Mouse (Mus musculus): ENCODE measurements around the gene Eif3c.

Gene Eif3c

DNA sequence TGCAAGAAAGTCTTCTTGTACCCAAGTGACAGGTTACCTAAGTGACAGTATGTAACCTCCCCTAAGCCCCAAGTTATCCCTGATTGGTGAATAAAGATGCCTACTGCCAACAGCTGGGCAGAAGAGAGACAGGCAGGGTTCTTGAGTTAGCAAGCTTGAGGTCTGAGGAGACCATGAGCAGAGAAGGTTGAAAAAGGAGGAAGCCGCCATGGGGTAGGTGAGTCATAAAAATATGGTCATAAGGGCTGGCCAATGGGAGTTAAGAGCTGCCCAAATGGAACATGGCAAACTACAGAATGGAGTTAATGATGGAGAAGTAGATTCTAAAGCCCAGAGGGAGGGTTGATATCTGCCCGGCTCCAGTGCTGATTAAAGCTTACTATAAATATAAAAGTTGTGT, 20.6 kb downstream of the Eif3c start:
- no peak for DNase-seq

- DNase-seq, result no peak
These were observed 24.6 kb downstream of the Eif3c start for GRCm38 (mm10) chr7:126541661-126542060.

DNA sequence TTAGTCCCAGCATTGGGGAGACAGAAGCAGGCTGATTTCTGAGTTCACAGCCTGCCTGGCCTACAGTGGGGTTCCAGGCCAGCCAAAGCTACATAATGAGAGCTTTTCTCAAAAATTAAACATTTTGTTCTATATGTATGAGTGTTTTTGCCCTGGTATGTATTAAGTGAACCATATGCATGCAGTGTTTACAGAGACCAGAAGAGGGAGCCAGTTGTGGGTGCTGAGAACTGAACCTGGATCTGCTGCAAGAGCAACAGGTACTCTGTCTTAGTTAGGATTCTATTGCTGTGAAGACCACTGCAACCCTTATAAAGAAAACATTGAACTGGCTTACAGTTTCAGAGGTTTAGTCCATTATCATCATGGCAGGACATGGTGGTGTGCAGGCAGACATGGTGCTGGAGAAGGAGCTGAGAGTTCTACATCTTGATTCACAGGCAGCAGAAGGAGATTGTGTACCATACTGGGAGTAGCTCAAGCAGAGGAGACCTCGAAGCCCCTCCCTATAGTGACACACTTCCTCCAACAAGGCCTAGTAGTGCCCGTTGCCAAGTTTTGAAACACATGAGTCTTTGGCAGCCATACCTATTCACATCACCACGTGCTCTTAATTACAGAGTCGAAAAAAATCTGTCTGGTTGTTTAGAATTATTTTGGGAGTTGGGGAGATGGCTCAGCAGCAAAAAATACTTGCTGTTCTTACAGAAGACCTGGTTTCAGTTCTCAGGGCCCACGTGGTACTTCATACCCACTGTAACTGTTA, 28.2 kb downstream of the Eif3c start:
- DNase-seq, result no peak

- no peak for DNase-seq
These were observed 29.7 kb downstream of the Eif3c start for GRCm38 (mm10) chr7:126536466-126536865.

- DNase-seq, result no peak
These were observed 30.4 kb downstream of the Eif3c start for GRCm38 (mm10) chr7:126535766-126536165.

- DNase-seq, result no peak
These were observed 32.8 kb downstream of the Eif3c start for GRCm38 (mm10) chr7:126533434-126533833.

DNA sequence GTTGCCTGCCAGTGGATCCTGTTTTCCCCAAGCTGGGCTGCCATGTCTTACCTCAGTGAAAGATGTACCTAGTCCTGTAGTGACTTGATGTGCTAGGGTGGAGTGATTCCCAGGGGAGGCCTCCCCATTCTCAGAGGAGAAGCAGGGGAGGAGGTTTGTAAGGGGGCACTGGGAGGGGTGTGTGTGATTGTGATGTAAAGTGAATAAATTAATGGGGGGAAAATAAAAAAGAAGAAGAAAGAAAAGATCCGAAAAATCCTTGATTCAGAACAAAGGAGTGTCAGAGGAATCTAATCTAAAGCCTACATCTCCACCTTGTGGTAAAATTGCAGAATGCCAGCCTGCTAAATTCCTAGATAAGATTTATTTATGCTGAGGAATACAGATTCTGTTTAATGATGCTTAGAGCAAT, 38.0 kb downstream of the Eif3c start:
- no peak for DNase-seq

DNA sequence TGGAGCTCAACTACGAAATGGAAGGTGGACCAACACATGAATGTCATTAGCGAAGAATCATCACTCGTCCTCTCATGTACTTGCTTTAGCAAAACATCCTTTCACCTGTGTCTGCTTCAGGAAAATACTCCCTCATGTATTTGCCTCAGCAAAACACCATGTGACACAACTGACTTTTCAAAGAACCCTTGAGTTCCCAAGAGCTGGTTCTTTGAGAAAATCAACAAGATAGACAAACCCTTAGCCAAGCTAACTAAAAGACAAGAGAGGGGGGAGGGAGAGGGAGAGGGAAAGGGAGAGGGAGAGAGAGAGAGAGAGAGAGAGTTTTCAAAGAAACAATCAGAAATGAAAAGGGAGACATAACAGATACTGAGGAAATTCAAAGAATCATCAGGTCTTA, 42.9 kb downstream of the Eif3c start:
- DNase-seq, result no peak

DNA sequence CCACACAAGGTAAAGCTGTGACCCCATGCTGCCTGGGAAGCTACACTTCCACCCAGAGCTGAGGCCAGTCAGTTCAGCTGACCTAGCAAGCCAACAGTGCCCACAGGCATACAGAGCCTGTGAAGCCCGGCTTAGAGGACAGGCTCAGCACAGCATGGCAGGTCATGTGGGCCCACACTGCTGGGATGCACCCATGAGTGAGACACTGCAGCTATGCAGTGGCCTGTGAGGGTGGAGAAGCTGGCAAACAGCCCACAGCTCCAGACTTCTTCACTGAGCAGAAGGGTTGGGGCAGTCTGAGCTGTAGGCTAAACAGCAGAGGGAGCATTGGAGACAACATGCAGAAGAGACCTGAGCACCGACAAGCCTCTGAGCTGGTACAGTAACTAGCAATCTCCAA, 46.7 kb downstream of the Eif3c start:
- DNase-seq, result no peak

DNA sequence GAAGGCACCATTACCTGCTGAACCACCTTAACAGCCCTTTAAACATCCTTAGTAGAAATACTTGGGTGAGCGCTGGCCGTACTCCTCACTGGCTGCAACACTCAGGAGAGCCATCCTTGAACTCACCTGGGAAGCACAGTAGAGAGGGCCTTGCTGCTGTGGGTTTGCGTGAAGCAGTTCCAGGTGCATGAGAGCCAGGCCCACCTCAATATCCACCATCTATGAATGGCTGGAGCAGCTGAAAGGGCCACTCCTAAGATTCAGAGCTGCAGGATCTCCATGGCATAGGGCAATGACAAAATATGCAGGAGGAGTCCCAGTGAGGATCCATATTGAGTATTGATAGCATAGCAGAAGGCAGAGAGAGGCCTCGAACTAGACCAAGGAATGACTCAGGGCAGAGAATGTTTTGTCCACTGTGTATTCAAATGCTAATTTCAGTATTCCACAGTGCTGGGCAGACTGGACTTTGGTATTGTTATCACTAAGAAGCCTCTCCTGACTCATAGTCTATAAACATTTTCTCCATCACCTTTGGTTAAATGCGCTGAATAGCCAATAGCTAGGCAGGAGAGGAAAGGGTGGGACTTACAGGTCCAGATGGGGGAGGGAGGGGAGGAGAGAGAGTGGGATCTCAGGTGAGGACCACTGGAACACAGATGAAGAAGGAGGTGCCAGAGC, 47.8 kb downstream of the Eif3c start:
- DNase-seq, result no peak

DNA sequence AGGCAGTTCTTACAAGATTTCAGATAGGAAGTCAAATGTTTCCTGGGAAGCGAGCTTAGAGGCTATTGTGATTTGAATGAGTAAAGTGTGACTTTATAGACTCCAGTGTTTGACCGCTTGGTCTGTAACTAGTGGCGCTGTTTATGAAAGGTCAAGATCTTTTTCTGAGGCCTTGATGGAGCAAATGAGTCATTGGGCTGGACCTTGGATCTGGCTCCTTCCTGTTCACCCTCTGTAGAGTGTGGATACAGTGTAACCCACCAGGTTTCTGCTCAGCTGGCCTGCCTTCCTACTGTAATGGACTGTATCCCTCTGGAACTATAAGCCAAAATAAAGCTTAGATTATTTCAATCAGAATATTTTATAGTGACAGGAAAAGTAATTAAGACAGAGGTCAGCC, 54.9 kb downstream of the Eif3c start:
- DNase-seq, result no peak

- no peak for DNase-seq
These were observed 59.0 kb downstream of the Eif3c start for GRCm38 (mm10) chr7:126507126-126507778.

DNA sequence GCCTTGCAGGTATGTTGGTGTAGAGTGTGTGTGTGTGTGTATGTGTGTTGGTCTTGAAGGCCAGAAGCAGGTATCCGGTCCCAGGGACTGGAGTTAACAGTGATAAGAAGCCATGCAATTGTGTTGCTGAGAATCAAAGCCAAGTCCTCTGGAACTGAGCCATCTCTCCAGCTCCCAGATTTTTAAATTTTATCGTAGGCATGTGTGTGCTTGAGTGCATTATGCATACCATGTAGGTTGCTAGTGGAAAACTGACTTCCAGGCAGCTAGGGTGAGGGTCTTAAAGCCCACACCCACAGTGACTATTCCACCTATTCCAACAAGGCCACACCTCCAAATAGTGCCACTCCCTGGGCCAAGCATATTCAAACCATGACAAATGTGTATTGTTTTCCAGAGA, 61.3 kb downstream of the Eif3c start:
- DNase-seq, result no peak

GRCm38 (mm10) chr7:126503273-126503878, 62.8 kb downstream of the Eif3c start, which contains the start of gene Atxn2l:
Gene Atxn2l, minus strand, starts transcription at chr7:126503437.
- DNase-seq, result peak; percentile 99

GRCm38 (mm10) chr7:126502751-126503150, 63.5 kb downstream of the Eif3c start:
- DNase-seq, result no peak

DNA sequence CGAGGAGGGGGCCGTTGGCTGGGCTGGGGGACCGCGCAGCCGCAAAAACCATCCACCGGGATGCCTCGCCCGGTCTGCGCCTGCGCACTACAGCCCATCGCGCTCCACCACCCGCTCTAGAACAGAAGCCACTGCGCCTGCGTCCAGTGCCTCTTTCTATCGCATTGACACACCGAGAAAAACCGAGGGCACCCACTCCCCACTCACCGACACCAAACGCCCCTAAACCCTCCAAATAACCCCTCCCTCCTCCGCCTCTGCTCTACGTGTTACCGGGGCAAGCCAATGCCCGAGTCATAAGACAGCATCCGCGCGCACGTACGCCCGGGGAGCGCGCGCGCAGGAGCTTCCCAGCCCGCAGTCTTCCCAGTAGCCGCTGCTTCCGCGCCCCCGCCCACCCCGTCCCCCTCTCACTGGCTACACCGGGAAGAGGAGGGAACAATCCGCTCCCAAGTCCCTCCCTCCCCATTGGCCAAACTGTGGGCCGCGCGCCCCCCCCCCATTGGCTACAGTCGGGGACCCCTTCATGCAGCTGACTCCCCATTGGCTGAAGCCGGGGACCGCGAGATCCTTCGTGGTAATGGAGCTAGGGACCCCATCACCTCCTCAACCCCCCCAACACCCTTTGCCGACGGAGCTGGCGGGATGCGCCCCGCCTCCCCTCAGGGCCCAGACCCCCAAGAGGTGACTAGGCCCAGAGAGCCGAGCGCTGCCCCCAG, 64.0 kb downstream of the Eif3c start:
- peak; percentile 93 for DNase-seq

GRCm38 (mm10) chr7:126501684-126502022, 64.6 kb downstream of the Eif3c start:
- no peak for DNase-seq

GRCm38 (mm10) chr7:126499416-126499815, 66.8 kb downstream of the Eif3c start:
- no peak for DNase-seq

DNA sequence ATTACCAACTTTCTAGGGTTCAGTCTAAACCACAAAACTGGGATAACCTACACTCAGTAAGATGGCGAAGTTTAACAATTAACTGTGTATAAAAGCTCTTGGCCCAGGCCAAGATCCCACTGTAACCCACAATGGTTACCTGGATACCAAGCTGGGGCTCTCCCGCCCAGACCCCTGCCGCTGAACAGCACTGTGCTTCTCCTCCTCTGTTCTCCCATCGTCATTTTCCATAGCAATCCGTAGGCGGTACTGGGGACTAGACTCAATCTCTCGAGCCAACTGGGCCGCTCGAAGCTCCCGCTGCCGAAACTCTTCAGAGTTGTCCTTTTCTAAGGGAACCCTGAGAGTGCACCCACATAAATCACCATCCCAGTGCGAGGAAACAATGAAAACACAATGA, 68.2 kb downstream of the Eif3c start:
- no peak for DNase-seq

- DNase-seq, result no peak
These were observed 69.7 kb downstream of the Eif3c start for GRCm38 (mm10) chr7:126496475-126496874.
